Mouse (Mus musculus): ENCODE results near the gene Agmat.

Gene Agmat

GRCm38 (mm10) chr4:141781201-141781985 lies 34.9 kb downstream of the Agmat start:
- DNase-seq = peak in 1 of 2 experiments; percentile 28

- peak in 1 of 2 experiments; percentile 24 for DNase-seq
Observed at GRCm38 (mm10) chr4:141784835-141785234, 38.4 kb downstream of the Agmat start.

DNA sequence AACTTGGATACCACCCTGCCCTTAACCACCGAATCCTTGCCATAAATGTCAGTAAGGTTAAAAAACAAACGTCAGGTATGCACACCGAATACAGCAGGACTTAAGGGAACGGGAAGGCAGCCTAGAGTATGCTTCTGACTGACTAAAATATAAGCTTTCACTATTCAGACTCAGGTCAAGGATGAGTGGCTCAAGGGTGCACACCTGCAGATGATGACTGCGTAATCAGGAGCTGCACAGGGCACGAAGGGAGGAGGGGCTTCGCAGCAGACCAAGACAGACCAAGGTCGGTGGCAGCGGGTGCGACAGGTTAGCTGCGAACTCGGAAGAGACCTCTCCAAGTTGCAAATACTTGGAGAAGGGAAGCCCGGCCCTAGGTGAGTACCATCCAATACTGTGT lies 39.7 kb downstream of the Agmat start:
- peak in 1 of 2 experiments; percentile 37 for DNase-seq

DNA sequence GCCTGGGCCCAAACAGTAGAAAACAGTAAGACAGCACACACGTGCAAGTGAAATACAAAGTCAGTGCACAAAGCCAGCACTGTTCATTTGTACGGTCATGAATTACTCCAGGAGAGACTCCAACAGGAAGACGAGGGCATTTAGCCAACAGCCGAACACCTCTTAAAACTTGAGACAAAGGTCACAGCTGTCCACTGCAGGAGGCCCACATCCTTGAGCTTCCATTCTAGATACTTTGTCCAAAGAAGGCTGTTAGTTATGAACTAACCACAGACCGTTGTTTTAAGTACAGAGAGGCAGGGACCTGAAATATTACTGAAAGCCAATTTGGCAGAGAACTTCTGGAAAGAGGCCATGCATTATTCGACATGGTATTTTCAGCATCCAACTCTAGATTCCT lies 40.6 kb downstream of the Agmat start:
- peak; percentile 84 to 86 for DNase-seq

- peak in 1 of 2 experiments; percentile 38 for DNase-seq
Observed at GRCm38 (mm10) chr4:141787462-141787861, 41.0 kb downstream of the Agmat start.

DNA sequence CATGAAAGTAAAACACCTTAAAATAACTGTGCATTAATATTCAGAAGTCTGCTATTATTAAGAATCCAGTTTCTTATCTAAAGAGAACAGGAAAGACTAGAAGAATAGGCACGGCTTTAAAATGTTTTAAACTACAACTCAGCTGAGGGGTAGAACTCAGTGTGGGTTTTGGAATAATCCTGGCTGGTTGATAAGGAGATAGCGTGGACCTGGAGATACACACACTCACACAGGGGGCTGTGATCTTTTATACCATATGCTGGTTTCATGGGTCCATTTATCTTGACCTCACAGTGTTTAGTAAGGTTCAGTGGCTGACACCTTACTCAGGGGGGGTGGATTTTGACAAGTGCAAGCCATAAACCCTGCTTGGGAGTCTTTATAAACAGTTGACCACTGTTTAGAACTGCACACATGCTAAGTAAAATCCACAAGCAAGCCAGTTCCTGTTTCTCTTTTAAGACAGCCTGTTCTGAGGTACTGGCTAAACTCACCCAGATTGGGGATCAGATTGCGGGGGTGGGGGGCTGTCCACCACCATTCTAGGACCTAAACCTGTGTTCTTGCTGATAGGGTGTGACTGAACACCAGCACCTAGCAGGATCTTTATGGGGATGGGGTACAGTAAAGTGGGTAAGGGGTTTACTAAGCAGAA lies 43.2 kb downstream of the Agmat start:
- no peak for DNase-seq

DNA sequence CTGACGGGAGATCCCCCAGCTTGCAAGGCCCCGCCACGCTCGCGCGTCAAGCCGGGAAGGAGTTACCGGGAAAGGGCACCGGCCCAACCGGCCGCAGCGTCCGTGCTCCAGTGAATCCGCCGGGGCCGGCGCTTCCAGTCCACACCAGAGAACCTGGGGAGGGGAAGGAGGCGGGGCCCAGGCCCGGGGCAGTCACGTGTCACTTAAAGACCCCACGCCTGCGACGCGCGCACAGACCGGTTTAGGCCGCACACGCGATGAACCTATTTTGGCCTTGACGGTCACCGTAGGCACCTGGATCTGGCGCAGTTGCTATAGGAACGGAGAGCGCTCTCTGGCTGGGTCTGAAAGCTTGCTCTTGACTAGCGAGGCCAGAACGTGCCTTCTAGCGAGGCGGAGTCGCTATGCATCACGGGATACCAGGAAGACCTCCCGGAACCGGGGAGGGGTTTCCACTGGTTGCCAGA lies 44.1 kb downstream of the Agmat start, which contains the start of gene Dnajc16:
Gene Dnajc16 (minus strand): TSS at position 408 of the 467 bp plus-strand sequence.
- DNase-seq = peak; percentile 98 to 99

GRCm38 (mm10) chr4:141791486-141791885 lies 45.0 kb downstream of the Agmat start:
- DNase-seq = peak in 1 of 2 experiments; percentile 25

- no peak for DNase-seq
Observed at GRCm38 (mm10) chr4:141791951-141792350, 45.5 kb downstream of the Agmat start.

DNA sequence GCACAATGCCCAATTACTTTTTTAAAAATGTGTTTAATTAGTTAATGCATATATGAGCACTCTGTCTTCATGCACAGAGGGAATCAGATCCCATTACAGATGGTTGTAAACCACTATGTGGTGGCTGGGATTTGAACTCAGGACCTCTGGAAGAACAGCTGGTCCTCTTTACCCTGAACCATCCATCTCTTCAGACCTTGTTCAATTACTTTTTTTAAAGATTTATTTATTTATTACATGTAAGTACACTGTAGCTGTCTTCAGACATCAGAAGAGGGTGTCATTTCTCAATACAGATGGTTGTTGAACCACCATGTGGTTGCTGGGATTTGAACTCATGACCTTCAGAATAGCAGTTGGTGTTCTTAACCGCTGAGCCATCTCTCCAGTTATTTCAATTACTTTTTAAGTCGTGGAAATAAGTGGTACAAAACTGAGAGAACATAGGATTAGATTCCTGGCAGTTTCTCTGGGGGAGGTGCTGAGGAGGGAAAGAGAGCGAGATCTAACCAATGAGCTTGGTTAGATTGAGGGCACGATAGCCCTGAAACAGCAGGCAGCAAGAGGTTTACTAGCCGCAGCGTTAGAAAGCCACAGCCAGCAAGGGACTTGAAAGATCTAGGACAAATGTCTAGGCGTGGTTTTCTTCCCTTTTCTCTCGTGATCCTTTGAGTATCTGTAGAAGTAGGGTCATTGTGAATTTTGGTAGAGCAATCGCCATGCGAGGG lies 46.2 kb downstream of the Agmat start:
- DNase-seq = no peak

- peak; percentile 98 to 99 for DNase-seq
Observed at GRCm38 (mm10) chr4:141793282-141794151, 47.0 kb downstream of the Agmat start, which contains the start of gene Casp9. Casp9 (plus strand) TSS chr4:141793612.

- no peak for DNase-seq
Observed at GRCm38 (mm10) chr4:141794152-141794535, 47.7 kb downstream of the Agmat start.

GRCm38 (mm10) chr4:141796356-141796755 lies 49.9 kb downstream of the Agmat start:
- DNase-seq = peak; percentile 24 to 62

- peak in 1 of 2 experiments; percentile 12 for DNase-seq
Observed at GRCm38 (mm10) chr4:141796954-141797353, 50.5 kb downstream of the Agmat start.

GRCm38 (mm10) chr4:141797545-141797944 lies 51.1 kb downstream of the Agmat start:
- peak in 1 of 2 experiments; percentile 26 for DNase-seq

- DNase-seq = peak in 1 of 2 experiments; percentile 37
Observed at GRCm38 (mm10) chr4:141804105-141804504, 57.6 kb downstream of the Agmat start.

- peak in 1 of 2 experiments; percentile 17 for DNase-seq
Observed at GRCm38 (mm10) chr4:141805886-141806285, 59.4 kb downstream of the Agmat start.

Measured in kidney, postnatal 25 days (tissue).